In genomic region chr10:126924087-126924486, GRCm38 (mm10) we compare ENCODE assay signal across 13 mouse cellular contexts. TPM values are rescaled to one million over a fixed set of nuclear protein-coding genes. Genes with fewer than 3 reads are reported as not detected.
DNase-seq lines count a peak whose midpoint lies in the region; ATAC-seq and TF ChIP-seq lines count a peak whose summit lies in the region.
"Had no signal": no experiment of that assay in that cellular context is flagged by ENCODE, and none has a peak within 500 bp of the region (broad histone marks: within the 10 kb centered on the region; RNA-seq: fewer than 3 reads in every experiment).

No protein-coding gene starts in this region.

- no peak overlapping the region for H3K4me3 ChIP-seq in heart, embryonic 13.5 days
- no peak overlapping the region for H3K4me3 ChIP-seq in gastrocnemius, adult 2 months
- H3K4me3 ChIP-seq: forebrain, embryonic 10.5 days; heart, embryonic 10.5 days had no signal

- H3K27me3 ChIP-seq in heart, embryonic 13.5 days (replicated peaks), result no peaks in the 10 kb centered on the region; the same call in 1 of the 2 replicates

- TF ChIP-seq CTCF in gastrocnemius, adult 2 months (IDR thresholded peaks at IDR 0.05), result no peak

- ATAC-seq in heart, embryonic 13.5 days (ENCODE audit: extremely low read depth, insufficient number of reproducible peaks, low FRiP score, low TSS enrichment), result no peak
- ATAC-seq in inflammation-experienced regulatory T-cells, adult 6 months, result no peak

- H3K36me3 ChIP-seq in heart, embryonic 13.5 days, result no peaks in the 10 kb centered on the region
- H3K36me3 ChIP-seq: forebrain, embryonic 10.5 days; heart, embryonic 10.5 days had no signal

- H3K9me3 ChIP-seq in heart, embryonic 13.5 days, result peaks cover 10% of the 10 kb centered on the region; the same call in 1 of the 2 replicates
- H3K9me3 ChIP-seq: heart, embryonic 10.5 days had no signal

- H3K9ac ChIP-seq in heart, embryonic 13.5 days, result peak overlapping the region; percentile 24; the same call in 1 of the 2 replicates

- intact Hi-C loops in gastrocnemius, adult 2 months (cut with DNase I), result no loop called here

- H3K4me2 ChIP-seq in heart, embryonic 13.5 days, result no peak overlapping the region

- 46% methylated on average over 3 of the region's 3 CpGs for WGBS in heart, embryonic 13.5 days

- H3K27ac ChIP-seq in heart, embryonic 13.5 days (replicated peaks), result peak overlapping the region; percentile 66
- peak overlapping the region; percentile 79 for H3K27ac ChIP-seq in gastrocnemius, adult 2 months
- H3K27ac ChIP-seq: forebrain, embryonic 10.5 days; heart, embryonic 10.5 days had no signal

- peaks cover 39% of the 10 kb centered on the region for H3K4me1 ChIP-seq in heart, embryonic 13.5 days

- no peak for DNase-seq in heart, adult 8-10 months (ENCODE audit: low spot score)
- peak; percentile 24 to 42 for DNase-seq in urinary bladder, postnatal 36 days (ENCODE audit: low spot score in 2 of 2)
- DNase-seq in urinary bladder, postnatal 25 days (ENCODE audit: low spot score), result no peak
- DNase-seq in gastrocnemius, adult 2 months, result peak; percentile 74
- DNase-seq in right cerebral cortex, postnatal 10 days (ENCODE audit: low spot score in 2 of 2), result no peak
- no peak for DNase-seq in frontal cortex, postnatal 10 days (ENCODE audit: low spot score in 2 of 2)
- DNase-seq: adrenal gland, postnatal 36 days; kidney, adult 18-20 months; lung, postnatal 10 days had no signal

RNA-seq across cellular contexts. Expression of gene Atp23, which starts 22.9 kb away (rescaled TPM):
- 6.4 and 8.6 TPM in 2 replicates for polyA plus RNA-seq in heart, embryonic 13.5 days (2015; fragmentation: Nextera tagmentation; extraction: Ambion mirVana)
- 1 to 10 TPM; 3.7 to 5.8 (median 4.7) TPM for total RNA-seq in heart, adult 8-10 months (2022)
- total RNA-seq in gastrocnemius, adult 2 months (2021), result 1 to 10 TPM; 1.6 to 2.2 TPM
- polyA plus RNA-seq in inflammation-experienced regulatory T-cells, adult 6 months (2017; shearing (Covaris generic)), result 1 to 10 TPM; 3.4 to 7.5 (median 5.1) TPM

RNA-seq across cellular contexts. Expression of gene Ctdsp2, which starts 54.4 kb away (rescaled TPM):
- 37.1 and 39.6 TPM in 2 replicates for polyA plus RNA-seq in heart, embryonic 13.5 days (2015; fragmentation: Nextera tagmentation; extraction: Ambion mirVana)
- 100 to 1,000 TPM in 2 of 4 experiments, 10 to 100 TPM in 2; 84.6 to 110 (median 95.0) TPM for total RNA-seq in heart, adult 8-10 months (2022)
- 10 to 100 TPM; 94.0 to 99.2 TPM for total RNA-seq in gastrocnemius, adult 2 months (2021)
- polyA plus RNA-seq in inflammation-experienced regulatory T-cells, adult 6 months (2017; shearing (Covaris generic)), result 10 to 100 TPM; 26.2 to 47.1 (median 38.5) TPM

Comparison
In these comparisons a context has a peak if more than half of its experiments do, and no peak if none do; other contexts are left out.
1. DNase-seq: peak in urinary bladder, postnatal 36 days (2 of 2) and gastrocnemius, adult 2 months (single experiment); none in heart, adult 8-10 months (single experiment), urinary bladder, postnatal 25 days (single experiment), right cerebral cortex, postnatal 10 days (0 of 2) and frontal cortex, postnatal 10 days (0 of 2).